8 mouse cellular contexts compared by ENCODE assay signal in genomic region chr11:32565088-32565487, GRCm38 (mm10). TPM values are rescaled to one million over a fixed set of nuclear protein-coding genes. Genes with fewer than 3 reads are reported as not detected.
A peak's percentile ranks its signal among the peaks of the same experiment; 100 is the strongest.
DNase-seq lines count a peak whose midpoint lies in the region; ATAC-seq and TF ChIP-seq lines count a peak whose summit lies in the region.

No protein-coding gene starts in this region.

- peaks cover 5% of the 10 kb centered on the region for H3K36me3 ChIP-seq in spleen, adult 2 months (ENCODE audit: control insufficient read depth, insufficient read depth, low read length)
- H3K36me3 ChIP-seq in limb, embryonic 15.5 days, result no peaks in the 10 kb centered on the region
- no peaks in the 10 kb centered on the region for H3K36me3 ChIP-seq in stomach, embryonic 15.5 days
- no peaks in the 10 kb centered on the region for H3K36me3 ChIP-seq in hindbrain, embryonic 14.5 days (replicated peaks; ENCODE audit: control insufficient read depth, insufficient read depth)

- H3K9ac ChIP-seq in limb, embryonic 15.5 days, result no peak overlapping the region
- no peak overlapping the region for H3K9ac ChIP-seq in stomach, embryonic 15.5 days
- no peak overlapping the region for H3K9ac ChIP-seq in hindbrain, embryonic 14.5 days

- H3K27ac ChIP-seq in spleen, adult 2 months (ENCODE audit: insufficient read depth, low read length), result peak overlapping the region; percentile 82
- peak overlapping the region; percentile 71 for H3K27ac ChIP-seq in limb, embryonic 15.5 days
- H3K27ac ChIP-seq in stomach, embryonic 15.5 days, result peak overlapping the region; percentile 16; the same call in 1 of the 2 replicates
- H3K27ac ChIP-seq in hindbrain, embryonic 14.5 days, result no peak overlapping the region

- peak; percentile 80 for ATAC-seq in common myeloid progenitor, adult 5-6 weeks (replicated peaks; ENCODE audit: low read depth, poor library complexity, severe bottlenecking)
- ATAC-seq in limb, embryonic 15.5 days (ENCODE audit: insufficient number of reproducible peaks, low FRiP score, low TSS enrichment, low read depth), result no peak
- ATAC-seq in stomach, embryonic 15.5 days (ENCODE audit: insufficient read depth, low FRiP score, low read depth), result peak; percentile 36
- ATAC-seq in erythroid progenitor cell, adult 5-6 weeks (replicated peaks; ENCODE audit: low FRiP score, poor library complexity, severe bottlenecking), result no peak
- no peak for ATAC-seq in hindbrain, embryonic 14.5 days (ENCODE audit: low FRiP score)

- TF ChIP-seq POLR2A in spleen, adult 2 months (IDR thresholded peaks at IDR 0.05; ENCODE audit: low read depth, low read length), result no peak

- H3K4me2 ChIP-seq in limb, embryonic 15.5 days, result no peak overlapping the region
- H3K4me2 ChIP-seq in stomach, embryonic 15.5 days, result no peak overlapping the region
- H3K4me2 ChIP-seq in hindbrain, embryonic 14.5 days (replicated peaks), result no peak overlapping the region

- no peaks in the 10 kb centered on the region for H3K9me3 ChIP-seq in limb, embryonic 15.5 days
- no peaks in the 10 kb centered on the region for H3K9me3 ChIP-seq in stomach, embryonic 15.5 days
- H3K9me3 ChIP-seq in hindbrain, embryonic 14.5 days (ENCODE audit: control insufficient read depth, low read length), result no peaks in the 10 kb centered on the region

- no peak overlapping the region; the same call in 1 of the 2 replicates for H3K4me3 ChIP-seq in spleen, adult 2 months (ENCODE audit: extremely low read depth, insufficient read depth, insufficient read length)
- no peak overlapping the region for H3K4me3 ChIP-seq in limb, embryonic 15.5 days
- H3K4me3 ChIP-seq in stomach, embryonic 15.5 days (replicated peaks), result no peak overlapping the region
- H3K4me3 ChIP-seq in hindbrain, embryonic 14.5 days (replicated peaks; ENCODE audit: low read length), result no peak overlapping the region

- H3K27me3 ChIP-seq in spleen, adult 2 months (ENCODE audit: control insufficient read depth, insufficient read depth, low read length), result no peaks in the 10 kb centered on the region
- H3K27me3 ChIP-seq in limb, embryonic 15.5 days, result no peaks in the 10 kb centered on the region
- no peaks in the 10 kb centered on the region for H3K27me3 ChIP-seq in stomach, embryonic 15.5 days (replicated peaks)
- no peaks in the 10 kb centered on the region for H3K27me3 ChIP-seq in hindbrain, embryonic 14.5 days (ENCODE audit: control insufficient read depth, insufficient read depth, low read length)

- H3K4me1 ChIP-seq in spleen, adult 2 months (ENCODE audit: control insufficient read depth, insufficient read depth, insufficient read length), result peaks cover 75% of the 10 kb centered on the region
- H3K4me1 ChIP-seq in limb, embryonic 15.5 days, result peaks cover 31% of the 10 kb centered on the region
- peaks cover 23% of the 10 kb centered on the region for H3K4me1 ChIP-seq in stomach, embryonic 15.5 days
- peaks cover 8% of the 10 kb centered on the region for H3K4me1 ChIP-seq in hindbrain, embryonic 14.5 days (replicated peaks; ENCODE audit: control insufficient read depth, insufficient read depth, low read length)

- no peak for TF ChIP-seq CTCF in spleen, adult 2 months (IDR thresholded peaks at IDR 0.05; ENCODE audit: extremely low read depth, insufficient read depth, insufficient read length, insufficient replicate concordance)

- DNase-seq in spleen, adult 2 months (ENCODE audit: low read depth in 1 of 2, low spot score in 2 of 2), result peak; percentile 60 to 72
- no peak for DNase-seq in spleen, postnatal 14 days (ENCODE audit: low spot score in 2 of 2)
- no peak for DNase-seq in right cerebral cortex, postnatal 10 days (ENCODE audit: low spot score in 2 of 2)
- no peak for DNase-seq in hindbrain, embryonic 14.5 days (ENCODE audit: low spot score)

- WGBS in spleen, adult 2 months, result 15% methylated on average over 8 of the region's 8 CpGs
- 61% methylated on average over 8 of the region's 8 CpGs for WGBS in limb, embryonic 15.5 days
- 59% methylated on average over 8 of the region's 8 CpGs for WGBS in stomach, embryonic 15.5 days
- WGBS in hindbrain, embryonic 14.5 days, result 59% methylated on average over 8 of the region's 8 CpGs

RNA-seq across cellular contexts. Expression of gene Stk10, which starts 32.0 kb away (rescaled TPM):
- polyA plus RNA-seq in spleen, adult 2 months (2012; rRNA removed), result 82.8 and 87.0 TPM in 2 replicates
- total RNA-seq in common myeloid progenitor, adult 5-6 weeks (2017), result 14.7 and 20.9 TPM in 2 replicates
- polyA plus RNA-seq in limb, embryonic 15.5 days (2015; fragmentation: Nextera tagmentation; extraction: Ambion mirVana), result 3.5 and 4.1 TPM in 2 replicates
- 3.8 TPM in 2 replicates for polyA plus RNA-seq in stomach, embryonic 15.5 days (2015; fragmentation: Nextera tagmentation; extraction: Ambion mirVana)
- 14.3 and 15.1 TPM in 2 replicates for total RNA-seq in erythroid progenitor cell, adult 5-6 weeks (2015; ENCODE audit: low replicate concordance)
- total RNA-seq in erythroid progenitor cell, adult 5-6 weeks (2017; ENCODE audit: low replicate concordance), result 8.3 and 10.0 TPM in 2 replicates
- polyA plus RNA-seq in hindbrain, embryonic 14.5 days (2014; fragmentation: Nextera tagmentation; extraction: Ambion mirVana), result 1.8 and 2.2 TPM in 2 replicates

RNA-seq across cellular contexts. Expression of gene Efcab9, which starts 33.2 kb away (rescaled TPM):
- 0.16 and 0.54 TPM in 2 replicates for polyA plus RNA-seq in spleen, adult 2 months (2012; rRNA removed)
- total RNA-seq in common myeloid progenitor, adult 5-6 weeks (2017), result 9.1 TPM in 1 of 2 replicates, not detected in the other
- not detected in 2 replicates for polyA plus RNA-seq in limb, embryonic 15.5 days (2015; fragmentation: Nextera tagmentation; extraction: Ambion mirVana)
- polyA plus RNA-seq in stomach, embryonic 15.5 days (2015; fragmentation: Nextera tagmentation; extraction: Ambion mirVana), result 0.53 and 1.1 TPM in 2 replicates
- not detected in 2 replicates for total RNA-seq in erythroid progenitor cell, adult 5-6 weeks (2015; ENCODE audit: low replicate concordance)
- total RNA-seq in erythroid progenitor cell, adult 5-6 weeks (2017; ENCODE audit: low replicate concordance), result not detected in 2 replicates
- polyA plus RNA-seq in hindbrain, embryonic 14.5 days (2014; fragmentation: Nextera tagmentation; extraction: Ambion mirVana), result not detected in 2 replicates

Comparison
In these comparisons a context has a peak if more than half of its experiments do, and no peak if none do; other contexts are left out.
1. DNase-seq: peak in spleen, adult 2 months (2 of 2); none in spleen, postnatal 14 days (0 of 2), right cerebral cortex, postnatal 10 days (0 of 2) and hindbrain, embryonic 14.5 days (single experiment).
2. ATAC-seq: peak in common myeloid progenitor, adult 5-6 weeks (single experiment) and stomach, embryonic 15.5 days (single experiment); none in limb, embryonic 15.5 days (single experiment), erythroid progenitor cell, adult 5-6 weeks (single experiment) and hindbrain, embryonic 14.5 days (single experiment).
3. RNA of gene Stk10, which starts 32.0 kb away (polyA plus RNA-seq): 82.8 to 87.0 TPM in spleen, adult 2 months; 3.5 to 4.1 TPM in limb, embryonic 15.5 days, 3.8 TPM in stomach, embryonic 15.5 days and 1.8 to 2.2 TPM in hindbrain, embryonic 14.5 days; every median in the first group is over 10 times any median in the second.